Mouse (Mus musculus) MEL (cell line): Measurements from ENCODE around the gene Ryr3. TPM values are rescaled to one million over a fixed set of nuclear protein-coding genes. Genes with fewer than 3 reads are reported as not detected.
"Not testable (repeated sequence)": the region's sequence is repeated elsewhere in the genome, so short reads cannot be mapped to it uniquely, and the experiment has no call there.

Experiments
- DNase-seq: peaks from one replicate; pipeline ENCODE4 v3.0.0; 2011; ENCODE audit warnings: low read depth, low spot score
- H3K27ac ChIP-seq: 2 replicates; pipeline ENCODE4 v1.5.1; 2012; ENCODE audit warnings: low read depth, mild to moderate bottlenecking, control low read depth, low read length, moderate library complexity; ENCODE audit not compliant: control insufficient read depth
- H3K27me3 ChIP-seq, 2 experiments: fragments of 150-350 bp in 1 of 2; sonication (generic) in 1 of 2; 2 replicates each; pipeline ENCODE4 v1.6.1; 2012; ENCODE audit warnings: low read length in 2 of 2, mild to moderate bottlenecking in 2 of 2, improper control_type of control experiment in 1 of 2, moderate library complexity in 1 of 2; ENCODE audit not compliant: insufficient read depth in 2 of 2, control insufficient read depth in 1 of 2
- H3K36me3 ChIP-seq, 2 experiments: 2 replicates each; pipeline ENCODE4 v1.6.1; 2012 to 2014; ENCODE audit warnings: low read length in 2 of 2, improper control_type of control experiment in 1 of 2, inconsistent platforms in 1 of 2, mild to moderate bottlenecking in 1 of 2; ENCODE audit not compliant: insufficient read depth in 2 of 2, control insufficient read depth in 1 of 2
- H3K4me1 ChIP-seq, 2 experiments: fragments of 150-350 bp in 1 of 2; sonication (generic) in 1 of 2; 2 replicates each; pipeline ENCODE4 v1.6.1; 2012; ENCODE audit warnings: low read length in 2 of 2, improper control_type of control experiment in 1 of 2, mild to moderate bottlenecking in 1 of 2; ENCODE audit not compliant: insufficient read depth in 2 of 2, control insufficient read depth in 1 of 2
- H3K4me3 ChIP-seq, 2 experiments: fragments of 150-350 bp in 1 of 2; sonication (generic) in 1 of 2; 2 replicates each; pipeline ENCODE4 v1.5.1; 2012; ENCODE audit warnings: low read depth in 2 of 2, low read length in 2 of 2, mild to moderate bottlenecking in 2 of 2, moderate library complexity in 2 of 2, control low read depth in 1 of 2, improper control_type of control experiment in 1 of 2; ENCODE audit not compliant: control insufficient read depth in 1 of 2, insufficient read depth in 1 of 2
- H3K79me2 ChIP-seq: 2 replicates; pipeline ENCODE4 v1.6.1; 2012; ENCODE audit warnings: mild to moderate bottlenecking, low read length, moderate library complexity; ENCODE audit not compliant: control insufficient read depth, poor library complexity, insufficient read depth
- H3K9ac ChIP-seq: 2 replicates; pipeline ENCODE4 v1.6.1; 2012; ENCODE audit warnings: low read depth, mild to moderate bottlenecking, control low read depth, low read length, moderate library complexity; ENCODE audit not compliant: control insufficient read depth, poor library complexity, severe bottlenecking
- H3K9me3 ChIP-seq: fragments of 150-350 bp; sonication (generic); replicated peaks from 2 replicates; pipeline ENCODE4 v1.6.1; 2012; ENCODE audit warnings: mild to moderate bottlenecking, low read length, improper control_type of control experiment, moderate library complexity; ENCODE audit not compliant: insufficient read depth
- BHLHE40 ChIP-seq: IDR thresholded peaks from 2 replicates; pipeline ENCODE4 v1.6.1; 2012; ENCODE audit warnings: low read depth, mild to moderate bottlenecking, inconsistent platforms, low read length, improper control_type of control experiment, borderline replicate concordance
- ELF1 ChIP-seq: IDR thresholded peaks from 2 replicates; pipeline ENCODE4 v1.6.1; 2014; ENCODE audit warnings: low read depth, mild to moderate bottlenecking, inconsistent platforms, low read length, improper control_type of control experiment, moderate library complexity
- ETS1 ChIP-seq: IDR thresholded peaks from 2 replicates; pipeline ENCODE4 v1.6.1; 2012; ENCODE audit warnings: low read depth, mild to moderate bottlenecking, inconsistent platforms, low read length, improper control_type of control experiment, moderate library complexity
- GABPA ChIP-seq: IDR thresholded peaks from 2 replicates; pipeline ENCODE4 v1.6.1; 2012; ENCODE audit warnings: low read depth, mild to moderate bottlenecking, inconsistent platforms, low read length, improper control_type of control experiment, moderate library complexity
- GATA1 ChIP-seq: IDR thresholded peaks from 2 replicates; pipeline ENCODE4 v1.6.1; 2011; ENCODE audit warnings: low read depth, low read length, improper control_type of control experiment
- HCFC1 ChIP-seq: IDR thresholded peaks from 2 replicates; pipeline ENCODE4 v1.6.1; 2012; ENCODE audit warnings: low read depth, mild to moderate bottlenecking, inconsistent platforms, low read length, improper control_type of control experiment, moderate library complexity
- KAT2A ChIP-seq: conservative IDR thresholded peaks from 2 replicates; pipeline ENCODE4 v1.6.1; 2012; ENCODE audit warnings: low read depth, low read length, improper control_type of control experiment, inconsistent platforms
- MAFK ChIP-seq: IDR thresholded peaks from 2 replicates; pipeline ENCODE4 v1.6.1; 2011; ENCODE audit warnings: low read depth, mild to moderate bottlenecking, low read length, improper control_type of control experiment, borderline replicate concordance
- MAX ChIP-seq: IDR thresholded peaks from 2 replicates; pipeline ENCODE4 v1.6.1; 2011; ENCODE audit warnings: low read length, improper control_type of control experiment
- MAZ ChIP-seq: IDR thresholded peaks from 2 replicates; pipeline ENCODE4 v1.6.1; 2012; ENCODE audit warnings: low read depth, mild to moderate bottlenecking, inconsistent platforms, low read length, improper control_type of control experiment
- MXI1 ChIP-seq: IDR thresholded peaks from 2 replicates; pipeline ENCODE4 v1.6.1; 2011; ENCODE audit warnings: mild to moderate bottlenecking, low read depth, low read length, improper control_type of control experiment
- MYC ChIP-seq: IDR thresholded peaks from 2 replicates; pipeline ENCODE4 v1.6.1; 2011; ENCODE audit warnings: low read depth, mild to moderate bottlenecking, low read length, improper control_type of control experiment, moderate library complexity
- POLR2A ChIP-seq, 2 experiments: IDR thresholded peaks; 2 replicates each; pipeline ENCODE4 v1.6.1; 2011 to 2012; ENCODE audit warnings: low read length in 2 of 2, mild to moderate bottlenecking in 2 of 2, control low read depth in 1 of 2, improper control_type of control experiment in 1 of 2, low read depth in 1 of 2, moderate library complexity in 1 of 2; ENCODE audit not compliant: control insufficient read depth in 1 of 2, insufficient read depth in 1 of 2, poor library complexity in 1 of 2
- POLR2AphosphoS2 ChIP-seq: IDR thresholded peaks from 2 replicates; pipeline ENCODE4 v1.6.1; 2011; ENCODE audit warnings: low read length, improper control_type of control experiment
- SMC3 ChIP-seq: IDR thresholded peaks from 2 replicates; pipeline ENCODE4 v1.6.1; 2011; ENCODE audit warnings: low read depth, low read length, improper control_type of control experiment
- USF2 ChIP-seq, 2 experiments: IDR thresholded peaks; 2 replicates each; pipeline ENCODE4 v1.6.1; 2011 to 2012; ENCODE audit warnings: improper control_type of control experiment in 2 of 2, low read length in 2 of 2, borderline replicate concordance in 1 of 2, inconsistent platforms in 1 of 2, low read depth in 1 of 2, mild to moderate bottlenecking in 1 of 2; ENCODE audit not compliant: insufficient read depth in 1 of 2
- ZC3H11A ChIP-seq: IDR thresholded peaks from 2 replicates; pipeline ENCODE4 v1.6.1; 2012; ENCODE audit warnings: low read depth, mild to moderate bottlenecking, inconsistent platforms, low read length, improper control_type of control experiment
- ZKSCAN1 ChIP-seq: IDR thresholded peaks from 2 replicates; pipeline ENCODE4 v1.6.1; 2012; ENCODE audit warnings: low read depth, mild to moderate bottlenecking, inconsistent platforms, low read length, improper control_type of control experiment, moderate library complexity
- polyA plus RNA-seq, 2 experiments: library from polyadenylated mRNA; stranded (reverse) in 1 of 2; unstranded in 1 of 2; fragments of >175 nt in 1 of 2; fragments of >200 nt in 1 of 2; gene quantifications; 2 replicates each; pipeline versions ENCODE4 v1.2.1 to v1.2.4; 2012; ENCODE audit warnings: low replicate concordance in 2 of 2, low read depth in 1 of 2; ENCODE audit not compliant: insufficient read length in 2 of 2, insufficient read depth in 1 of 2, missing spikeins in 1 of 2
- total RNA-seq: library from RNA; depleted of rRNA; stranded (reverse); fragments of 300-350 nt; gene quantifications from 2 replicates; pipeline ENCODE4 v1.2.3, GENCODE M21; 2012

Ryr3 gene
- total and polyA plus RNA-seq, 3 experiments, result 0.04 TPM; not detected in 2

GRCm38 (mm10) chr2:113091316-113091715, 125.6 kb downstream of the Ryr3 start:
- H3K9ac ChIP-seq, DNase-seq, H3K4me3 ChIP-seq, H3K27me3 ChIP-seq, H3K4me1 ChIP-seq, H3K36me3 ChIP-seq, H3K27ac ChIP-seq, H3K79me2 ChIP-seq, H3K9me3 ChIP-seq: not testable (repeated sequence)

DNA sequence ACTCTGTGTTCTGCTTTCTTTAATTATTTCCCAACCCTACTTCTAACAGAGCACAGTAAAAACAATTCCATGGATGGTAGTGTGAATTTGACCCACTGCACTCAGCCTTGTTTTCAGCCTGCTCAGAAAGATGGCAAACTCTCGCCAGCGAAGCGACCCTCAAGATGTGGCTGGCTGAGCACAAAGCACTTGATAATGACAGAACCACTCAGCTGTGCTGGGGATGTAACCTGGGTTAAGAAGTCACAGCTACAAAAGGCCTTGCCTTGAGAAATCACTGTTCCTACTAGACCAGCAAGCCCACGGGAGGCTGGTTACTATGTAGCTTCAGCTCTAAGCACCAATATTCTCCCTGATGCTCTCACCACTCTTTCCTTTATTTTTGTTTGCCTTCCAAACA, 140.5 kb downstream of the Ryr3 start:
- Histone ChIP-seq H3K9me3 (no peaks in the 10 kb centered on the region), H3K27me3 (no peaks in the 10 kb centered on the region), H3K9ac (no peak overlapping the region), H3K27ac (no peak overlapping the region), H3K4me1 (no peaks in the 10 kb centered on the region), H3K36me3 (no peaks in the 10 kb centered on the region), H3K4me3 (no peak overlapping the region), H3K79me2 (no peaks in the 10 kb centered on the region)
- no peak for TF ChIP-seq ELF1
- TF ChIP-seq MAX, result no peak
- no peak for TF ChIP-seq GATA1
- no peak for TF ChIP-seq SMC3
- TF ChIP-seq BHLHE40, result no peak
- no peak for TF ChIP-seq POLR2A (IDR thresholded peaks at IDR 0.05; ENCODE audit: control insufficient read depth in 1 of 2, insufficient read depth in 1 of 2, low read depth in 1 of 2, low read length in 2 of 2, poor library complexity in 1 of 2)
- TF ChIP-seq GABPA, result no peak
- TF ChIP-seq USF2 (IDR thresholded peaks at IDR 0.05; ENCODE audit: borderline replicate concordance in 1 of 2, insufficient read depth in 1 of 2, low read depth in 1 of 2, low read length in 2 of 2), result no peak
- no peak for TF ChIP-seq MAZ
- no peak for TF ChIP-seq MAFK
- TF ChIP-seq ZKSCAN1, result no peak
- TF ChIP-seq MXI1, result no peak
- TF ChIP-seq POLR2AphosphoS2, result no peak
- TF ChIP-seq ZC3H11A, result no peak
- TF ChIP-seq KAT2A, result no peak
- TF ChIP-seq ETS1, result no peak
- TF ChIP-seq MYC, result no peak
- no peak for TF ChIP-seq HCFC1
- no peak for DNase-seq
